Mouse (Mus musculus): Measurements from ENCODE around the gene Sppl2c. TPM values are rescaled to one million over a fixed set of nuclear protein-coding genes. Genes with fewer than 3 reads are reported as not detected.

Gene Sppl2c
- total and polyA plus RNA-seq, 3 experiments: not detected

DNA sequence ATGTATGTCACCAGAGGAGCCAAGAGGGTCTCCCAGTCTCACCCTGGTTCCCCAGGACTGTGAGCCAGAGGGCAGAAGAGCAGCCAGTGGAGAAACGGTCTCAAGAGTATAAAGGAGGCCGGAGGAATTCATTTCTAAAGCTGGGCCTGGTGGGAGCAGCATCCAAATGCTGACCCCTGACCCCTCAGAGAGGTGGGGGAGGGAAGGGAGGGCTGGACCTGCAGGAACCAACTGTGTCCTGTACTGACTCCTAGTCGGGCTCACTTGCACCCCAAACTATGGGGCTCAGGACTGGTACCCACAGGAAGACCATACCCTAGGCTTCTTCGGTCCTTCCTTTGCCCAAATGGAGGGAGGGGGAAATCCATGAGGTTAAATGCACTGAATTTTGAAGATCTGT lies 31.8 kb upstream of the Sppl2c start:
- Histone ChIP-seq H3K27ac (ENCODE audit: control insufficient read depth, low read depth, low read length) (no peak overlapping the region), H3K27me3 (ENCODE audit: control insufficient read depth in 1 of 2, insufficient read depth in 2 of 2, low read length in 2 of 2) (peaks cover 3 to 4% of the 10 kb centered on the region in 2 experiments), H3K4me3 (ENCODE audit: control insufficient read depth in 1 of 2, insufficient read depth in 1 of 2, low read depth in 2 of 2, low read length in 2 of 2) (no peak overlapping the region), H3K36me3 (ENCODE audit: control insufficient read depth in 1 of 2, insufficient read depth in 2 of 2, low read length in 2 of 2) (no peaks in the 10 kb centered on the region), H3K4me1 (ENCODE audit: control insufficient read depth in 1 of 2, insufficient read depth in 2 of 2, low read length in 2 of 2) (no peaks in the 10 kb centered on the region), H3K79me2 (ENCODE audit: control insufficient read depth, insufficient read depth, low read length, poor library complexity) (no peaks in the 10 kb centered on the region), H3K9ac (ENCODE audit: control insufficient read depth, low read depth, low read length, poor library complexity, severe bottlenecking) (no peak overlapping the region), H3K9me3 (replicated peaks; ENCODE audit: insufficient read depth, low read length) (no peaks in the 10 kb centered on the region)
- TF ChIP-seq NRF1 (IDR thresholded peaks at IDR 0.05; ENCODE audit: insufficient read depth, low read depth, low read length, poor library complexity, severe bottlenecking): no peak
- DNase-seq (ENCODE audit: low read depth, low spot score): no peak

DNA sequence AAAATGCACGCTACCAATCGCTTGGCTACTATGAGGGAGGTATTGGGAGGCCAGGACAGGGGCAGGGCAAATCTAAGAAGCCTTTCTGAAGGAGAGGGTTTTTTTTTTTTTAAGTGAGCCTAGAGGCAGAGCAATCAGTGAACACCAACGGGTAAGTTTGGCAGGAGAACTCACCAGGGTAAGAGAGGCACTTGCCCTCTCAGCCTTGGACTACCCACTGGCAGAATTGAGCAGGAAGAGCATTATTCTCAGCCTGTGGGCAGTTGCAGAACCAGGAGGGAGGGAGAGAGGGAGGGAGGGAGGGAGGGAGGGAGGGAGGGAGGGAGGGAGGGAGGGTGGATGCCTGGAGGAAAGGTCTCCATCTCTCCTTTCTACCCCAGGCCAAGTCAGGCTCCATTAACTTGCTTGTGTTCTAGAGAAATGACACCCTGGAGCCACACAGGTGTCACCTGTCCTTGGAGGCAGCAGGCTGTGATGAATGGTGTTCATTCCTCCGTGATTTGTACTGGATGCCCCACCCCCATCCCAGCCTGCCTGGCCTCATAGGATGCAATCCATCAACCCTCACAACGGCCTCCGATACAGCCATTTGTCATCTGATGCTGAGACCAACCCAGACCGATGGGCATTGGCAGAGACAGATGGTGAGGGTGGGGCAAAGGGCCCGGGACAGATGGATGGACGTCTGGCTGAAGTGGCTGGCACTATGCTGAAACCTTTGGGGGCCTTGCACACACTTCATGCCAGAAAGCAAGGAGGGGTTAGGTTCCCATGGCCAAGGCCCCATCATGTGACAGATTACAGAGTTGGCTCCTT lies 31.1 kb upstream of the Sppl2c start:
- peaks cover 0 to under 1% of the 10 kb centered on the region in 2 experiments; a peak in 3 of 4 replicates for H3K27me3 ChIP-seq (ENCODE audit: control insufficient read depth in 1 of 2, insufficient read depth in 2 of 2, low read length in 2 of 2)
- no peak overlapping the region for H3K9ac ChIP-seq (ENCODE audit: control insufficient read depth, low read depth, low read length, poor library complexity, severe bottlenecking)
- no peaks in the 10 kb centered on the region for H3K9me3 ChIP-seq (replicated peaks; ENCODE audit: insufficient read depth, low read length)
- no peaks in the 10 kb centered on the region for H3K79me2 ChIP-seq (ENCODE audit: control insufficient read depth, insufficient read depth, low read length, poor library complexity)
- no peak overlapping the region for H3K27ac ChIP-seq (ENCODE audit: control insufficient read depth, low read depth, low read length)
- H3K36me3 ChIP-seq (ENCODE audit: control insufficient read depth in 1 of 2, insufficient read depth in 2 of 2, low read length in 2 of 2): no peaks in the 10 kb centered on the region
- H3K4me3 ChIP-seq (ENCODE audit: control insufficient read depth in 1 of 2, insufficient read depth in 1 of 2, low read depth in 2 of 2, low read length in 2 of 2): no peak overlapping the region
- DNase-seq (ENCODE audit: low read depth, low spot score): no peak
- TF ChIP-seq POLR2AphosphoS5 (IDR thresholded peaks at IDR 0.05; ENCODE audit: borderline replicate concordance, low read depth, low read length) (no peak), ZMIZ1 (IDR thresholded peaks at IDR 0.05; ENCODE audit: low read depth, low read length) (no peak), POLR2AphosphoS2 (IDR thresholded peaks at IDR 0.05; ENCODE audit: low read length) (no peak), MAFK (IDR thresholded peaks at IDR 0.05; ENCODE audit: borderline replicate concordance, low read depth, low read length) (no peak), MAZ (IDR thresholded peaks at IDR 0.05; ENCODE audit: low read depth, low read length) (no peak), KAT2A (conservative IDR thresholded peaks at IDR 0.05; ENCODE audit: low read depth, low read length) (no peak), MYC (IDR thresholded peaks at IDR 0.05; ENCODE audit: low read depth, low read length) (no peak)
- H3K4me1 ChIP-seq (ENCODE audit: control insufficient read depth in 1 of 2, insufficient read depth in 2 of 2, low read length in 2 of 2): no peaks in the 10 kb centered on the region

DNA sequence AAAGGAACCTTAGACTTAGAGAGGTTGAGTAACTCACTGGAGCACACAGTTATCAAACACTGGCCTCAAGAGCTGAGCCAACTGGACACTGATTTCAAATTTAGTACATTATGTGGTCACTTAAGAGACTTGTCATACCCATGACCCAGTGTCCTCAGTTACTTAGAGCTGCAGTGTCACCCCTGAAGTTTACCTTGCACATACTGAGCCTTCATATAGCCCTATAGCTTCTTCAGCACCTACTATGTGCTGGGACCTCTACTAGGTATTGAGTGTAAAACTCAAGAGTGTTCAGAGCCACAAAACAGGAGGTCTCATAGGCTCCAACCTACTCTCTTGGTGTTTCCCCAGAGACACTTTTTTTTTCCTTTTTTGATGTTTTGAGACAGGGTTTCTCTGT lies 30.2 kb upstream of the Sppl2c start:
- no peak overlapping the region for H3K4me3 ChIP-seq (ENCODE audit: control insufficient read depth in 1 of 2, insufficient read depth in 1 of 2, low read depth in 2 of 2, low read length in 2 of 2)
- H3K36me3 ChIP-seq (ENCODE audit: control insufficient read depth in 1 of 2, insufficient read depth in 2 of 2, low read length in 2 of 2): no peaks in the 10 kb centered on the region
- no peak overlapping the region for H3K9ac ChIP-seq (ENCODE audit: control insufficient read depth, low read depth, low read length, poor library complexity, severe bottlenecking)
- H3K9me3 ChIP-seq (replicated peaks; ENCODE audit: insufficient read depth, low read length): no peaks in the 10 kb centered on the region
- no peak for DNase-seq (ENCODE audit: low read depth, low spot score)
- H3K27ac ChIP-seq (ENCODE audit: control insufficient read depth, low read depth, low read length): no peak overlapping the region
- no peaks in the 10 kb centered on the region for H3K79me2 ChIP-seq (ENCODE audit: control insufficient read depth, insufficient read depth, low read length, poor library complexity)
- H3K4me1 ChIP-seq (ENCODE audit: control insufficient read depth in 1 of 2, insufficient read depth in 2 of 2, low read length in 2 of 2): no peaks in the 10 kb centered on the region
- no peaks in the 10 kb centered on the region; a peak in 2 of 4 replicates for H3K27me3 ChIP-seq (ENCODE audit: control insufficient read depth in 1 of 2, insufficient read depth in 2 of 2, low read length in 2 of 2)
- TF ChIP-seq TBP (IDR thresholded peaks at IDR 0.05; ENCODE audit: low read depth, low read length) (no peak), ZKSCAN1 (IDR thresholded peaks at IDR 0.05; ENCODE audit: low read depth, low read length) (peak; percentile 63; the same call in 1 of the 2 replicates), USF1 (IDR thresholded peaks at IDR 0.05; ENCODE audit: low read depth, low read length) (no peak)

All from MEL (cell line).